Mouse (Mus musculus): ENCODE data around the gene Lrrc4b. TPM values are rescaled to one million over a fixed set of nuclear protein-coding genes. Genes with fewer than 3 reads are reported as not detected.

Lrrc4b gene
- polyA plus RNA-seq, 1 experiment: not detected

DNA sequence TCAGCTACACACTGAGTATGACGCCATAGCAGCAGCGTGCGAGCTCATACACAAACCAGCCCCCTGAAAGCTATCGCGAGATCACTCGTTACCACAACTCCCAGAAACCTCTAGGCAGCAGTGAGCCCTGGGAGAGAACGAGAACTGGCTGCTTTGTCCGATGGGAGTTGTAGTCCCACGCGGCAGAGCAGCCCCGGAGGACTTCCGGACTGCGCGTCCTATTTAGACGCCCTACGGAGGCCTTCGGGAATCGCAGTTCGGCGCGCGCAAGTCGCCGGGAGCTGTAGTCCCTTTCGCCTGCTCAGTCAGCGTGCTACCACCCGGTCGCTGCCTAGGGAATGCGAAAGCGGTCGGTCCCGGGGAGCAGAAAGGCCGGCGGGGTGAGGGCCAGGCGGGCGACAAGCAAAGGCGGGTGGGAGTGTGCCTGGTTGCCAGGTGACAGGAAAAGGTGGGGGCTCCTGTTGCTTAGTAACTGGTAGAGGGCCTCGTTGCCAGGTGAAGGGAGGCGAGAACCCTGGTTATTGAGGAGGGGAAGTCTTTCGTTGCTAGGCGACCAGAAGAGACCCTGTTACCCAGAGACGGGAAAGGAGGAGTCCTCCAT lies 39.1 kb downstream of the Lrrc4b start, which contains the start of gene Josd2:
Gene Josd2 (plus strand): TSS at position 170 of the 601 bp plus-strand sequence.
- no peak for TF ChIP-seq GATA1 (IDR thresholded peaks at IDR 0.05; ENCODE audit: low read length)

DNA sequence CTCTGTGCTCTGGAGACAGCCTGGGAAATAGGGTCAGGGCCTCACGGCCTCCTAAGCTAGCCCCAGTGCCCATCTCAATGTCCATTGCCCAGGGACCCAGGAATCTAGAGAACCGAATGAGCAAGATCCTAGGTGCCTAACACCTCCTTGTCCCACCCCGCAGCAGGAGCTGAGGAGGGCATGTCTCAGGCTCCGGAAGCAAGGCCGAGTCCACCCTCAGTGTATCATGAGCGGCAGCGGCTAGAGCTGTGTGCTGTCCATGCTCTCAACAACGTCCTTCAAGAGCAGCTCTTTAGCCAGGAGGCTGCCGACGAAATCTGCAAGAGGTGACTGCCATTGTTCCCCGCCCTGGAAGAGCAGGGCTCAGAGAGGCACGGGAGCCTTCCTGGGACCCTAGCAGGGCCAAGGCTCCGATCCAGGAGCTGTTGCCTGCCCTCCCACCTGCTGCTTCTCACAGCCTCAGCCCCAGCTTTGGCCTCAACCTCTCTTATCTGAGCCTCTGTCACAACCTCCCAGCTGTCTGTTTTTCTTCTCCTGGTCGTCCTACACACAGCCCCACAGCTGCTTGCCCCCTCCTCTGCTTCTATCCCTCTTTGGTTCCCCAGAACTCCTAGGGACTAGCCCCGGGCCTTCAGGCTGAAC lies 39.9 kb downstream of the Lrrc4b start:
- TF ChIP-seq GATA1 (IDR thresholded peaks at IDR 0.05; ENCODE audit: low read length): no peak

DNA sequence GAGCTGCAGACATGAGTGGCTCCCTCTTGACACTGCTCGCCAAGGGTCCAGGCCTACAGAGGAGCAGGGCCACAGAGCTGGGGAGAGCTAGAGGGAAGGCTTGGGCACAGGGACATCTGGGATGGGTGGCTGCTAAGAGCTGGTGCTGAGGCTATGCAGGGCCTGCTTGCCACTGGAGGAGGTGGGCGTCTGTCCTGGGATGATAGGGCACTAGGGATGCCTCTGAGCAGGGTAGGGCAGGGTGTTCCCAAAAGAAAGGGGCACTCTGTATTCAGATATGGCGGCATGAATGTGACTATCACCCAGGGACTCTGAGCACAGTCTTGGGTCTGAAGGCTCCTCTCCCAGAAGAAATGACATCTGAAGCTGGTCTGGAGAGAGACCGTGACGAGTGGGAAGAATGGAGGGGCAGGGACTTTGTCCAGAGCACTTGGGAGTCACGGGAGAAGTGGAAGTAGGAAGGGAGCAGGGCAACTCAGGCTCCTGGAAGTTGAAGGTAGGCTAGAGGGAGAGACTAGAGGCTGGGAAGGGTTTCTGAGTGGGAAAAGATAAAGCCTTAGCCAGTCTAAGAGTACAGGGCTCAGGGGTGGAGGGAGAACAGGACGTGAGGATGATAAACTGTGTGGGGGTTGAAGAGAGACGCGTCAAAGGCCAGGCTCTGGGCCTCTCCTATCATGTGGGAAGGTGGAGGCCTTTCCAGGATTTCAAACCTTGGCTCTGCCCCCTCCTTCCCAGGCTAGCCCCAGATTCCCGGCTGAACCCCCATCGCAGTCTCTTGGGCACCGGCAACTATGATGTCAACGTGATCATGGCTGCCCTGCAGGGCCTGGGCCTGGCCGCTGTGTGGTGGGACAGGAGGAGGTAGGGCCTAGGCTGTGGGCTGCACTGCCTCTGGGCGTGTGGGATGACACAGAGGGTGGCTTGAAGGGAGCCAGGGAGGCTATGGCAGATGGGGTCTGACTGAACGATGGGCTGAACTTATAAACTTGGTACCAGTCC lies 41.2 kb downstream of the Lrrc4b start:
- no peak for TF ChIP-seq GATA1 (IDR thresholded peaks at IDR 0.05; ENCODE audit: low read length)

DNA sequence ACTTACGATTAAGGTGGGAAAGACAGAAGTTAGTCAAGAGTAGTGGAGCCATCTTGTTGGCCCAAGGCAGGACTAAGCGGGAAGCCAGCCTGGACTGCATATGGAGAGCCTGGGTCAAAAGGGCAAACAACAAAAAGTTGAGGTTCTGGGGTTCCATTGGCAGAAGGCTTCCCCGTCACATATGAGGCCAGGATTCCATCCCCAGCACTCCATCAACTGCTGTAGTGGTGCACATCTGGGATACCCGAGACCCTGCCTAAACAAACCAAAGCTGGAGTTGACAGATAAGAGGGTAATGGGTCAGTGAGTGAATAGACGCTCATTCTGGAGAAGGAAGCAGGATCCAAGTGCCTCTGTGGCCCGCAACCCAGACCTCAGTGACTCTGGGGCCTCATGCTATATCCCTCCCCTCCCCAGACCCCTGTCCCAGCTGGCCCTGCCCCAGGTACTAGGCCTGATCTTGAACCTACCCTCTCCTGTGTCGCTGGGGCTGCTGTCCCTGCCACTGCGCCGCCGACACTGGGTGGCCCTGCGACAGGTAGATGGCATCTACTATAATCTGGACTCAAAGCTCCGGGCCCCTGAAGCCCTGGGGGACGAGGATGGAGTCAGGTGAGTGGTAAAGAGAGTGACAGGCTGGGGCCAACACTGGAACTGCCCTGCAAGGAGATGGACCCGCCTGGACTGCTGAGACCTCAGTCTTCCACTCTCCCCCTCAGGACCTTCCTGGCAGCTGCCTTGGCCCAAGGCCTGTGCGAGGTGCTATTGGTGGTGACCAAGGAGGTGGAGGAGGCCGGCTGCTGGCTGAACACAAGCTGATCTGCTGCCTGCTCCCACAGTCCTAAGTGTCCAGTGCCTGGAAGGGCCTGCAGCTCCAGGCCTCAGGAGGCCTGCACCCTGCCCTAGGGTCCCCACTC lies 42.1 kb downstream of the Lrrc4b start:
- TF ChIP-seq GATA1 (IDR thresholded peaks at IDR 0.05; ENCODE audit: low read length): no peak

DNA sequence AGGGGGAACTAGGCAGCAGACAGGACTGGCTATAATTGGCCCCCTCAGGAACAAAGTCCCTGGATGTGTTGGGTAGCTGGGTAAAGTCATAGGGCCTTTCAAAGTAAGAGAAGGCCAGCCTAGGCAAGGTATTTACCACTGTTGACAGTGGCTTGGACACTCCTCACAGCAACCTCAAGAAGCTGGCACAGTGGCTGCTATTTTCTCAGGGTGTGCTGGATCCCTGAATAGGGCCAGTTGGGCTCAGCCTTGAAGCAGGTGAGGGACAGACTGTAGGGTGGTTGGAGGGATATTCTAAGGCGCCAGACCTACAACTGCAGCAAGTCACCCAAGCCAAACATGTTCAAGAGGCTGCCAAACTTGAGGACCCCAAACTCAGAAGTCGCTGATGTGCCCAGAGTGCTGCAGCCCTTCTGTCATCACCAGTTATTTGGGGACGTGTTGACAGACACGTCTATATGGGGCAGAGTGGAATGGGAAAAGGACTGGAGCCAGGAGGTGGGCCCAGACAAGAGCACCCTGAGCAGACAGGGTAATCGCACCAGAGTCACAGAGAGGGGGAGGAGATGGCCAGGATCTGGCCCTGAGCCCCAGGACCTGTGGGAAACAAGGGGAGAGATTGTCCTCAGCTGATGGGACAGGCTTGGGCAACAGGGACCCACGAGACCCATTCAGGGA lies 43.2 kb downstream of the Lrrc4b start:
- TF ChIP-seq GATA1 (IDR thresholded peaks at IDR 0.05; ENCODE audit: low read length): no peak

DNA sequence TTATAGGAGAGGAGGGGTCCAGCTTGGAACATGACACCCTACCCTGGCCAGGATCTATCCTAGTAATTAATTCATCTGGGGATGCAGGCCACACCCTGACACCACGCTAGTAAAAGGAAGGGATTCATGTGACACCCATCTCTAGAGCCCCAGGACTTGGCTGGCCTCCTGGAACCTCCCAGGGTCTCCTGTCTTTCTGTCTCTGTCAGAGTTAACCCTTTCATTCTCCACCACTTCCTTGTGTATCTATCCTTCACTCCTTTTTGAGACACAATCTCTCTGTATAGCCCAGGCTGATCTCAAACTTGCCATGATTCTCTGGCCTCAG lies 43.7 kb downstream of the Lrrc4b start:
- no peak for TF ChIP-seq GATA1 (IDR thresholded peaks at IDR 0.05; ENCODE audit: low read length)

DNA sequence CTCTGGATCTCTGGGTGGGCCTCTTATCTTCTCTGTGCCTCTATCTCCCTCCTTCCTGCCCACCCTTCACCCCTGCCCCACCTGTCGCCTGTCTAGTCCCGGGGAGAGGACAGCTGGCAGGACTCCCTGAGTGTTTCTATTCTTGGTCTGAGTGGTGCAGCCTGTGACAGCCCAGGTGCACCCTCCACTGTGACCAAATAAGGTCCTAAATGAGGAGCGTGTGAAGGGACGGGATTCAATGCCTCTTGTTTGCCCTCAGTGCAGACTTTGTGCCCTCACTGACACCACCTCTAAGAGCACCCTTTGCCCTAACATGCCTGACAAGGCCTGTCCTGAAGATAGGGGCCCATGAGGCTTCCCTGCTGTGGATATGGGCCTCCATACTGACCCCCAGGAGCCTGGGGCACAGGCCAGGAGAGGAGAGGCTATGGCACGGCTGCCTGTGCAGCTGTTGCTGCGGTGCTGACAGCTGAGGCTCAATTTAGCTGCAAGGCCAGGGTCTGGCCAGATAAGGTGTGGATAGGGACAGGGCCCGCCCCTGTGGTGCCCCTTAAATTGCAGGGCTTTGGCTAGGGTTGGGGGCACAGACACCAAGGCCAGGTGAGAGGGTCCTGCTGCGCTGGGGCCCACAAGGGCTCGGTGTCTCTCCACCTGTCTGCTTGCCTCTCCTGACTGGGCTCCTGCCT lies 44.3 kb downstream of the Lrrc4b start:
- no peak for TF ChIP-seq GATA1 (IDR thresholded peaks at IDR 0.05; ENCODE audit: low read length)

DNA sequence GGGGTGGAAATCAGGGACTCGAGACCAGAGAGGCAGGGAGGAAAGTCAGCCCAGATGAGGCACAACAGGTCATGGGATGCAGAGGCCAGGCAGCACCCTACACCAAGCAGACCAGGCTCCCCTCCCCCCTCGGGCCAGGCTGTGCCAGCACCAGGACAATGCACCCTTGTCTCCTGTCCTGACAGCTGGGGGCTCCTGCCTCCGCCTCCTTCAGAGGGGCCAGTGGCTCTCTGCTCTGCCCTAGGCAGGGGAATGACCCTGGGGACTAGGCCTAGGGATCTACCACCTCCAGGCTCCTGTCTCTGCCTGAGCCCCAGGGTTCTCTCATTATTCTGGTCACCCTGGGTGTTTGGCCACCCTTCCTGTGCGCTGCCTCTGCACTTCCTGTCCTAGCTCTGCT lies 45.6 kb downstream of the Lrrc4b start:
- no peak for TF ChIP-seq GATA1 (IDR thresholded peaks at IDR 0.05; ENCODE audit: low read length)

DNA sequence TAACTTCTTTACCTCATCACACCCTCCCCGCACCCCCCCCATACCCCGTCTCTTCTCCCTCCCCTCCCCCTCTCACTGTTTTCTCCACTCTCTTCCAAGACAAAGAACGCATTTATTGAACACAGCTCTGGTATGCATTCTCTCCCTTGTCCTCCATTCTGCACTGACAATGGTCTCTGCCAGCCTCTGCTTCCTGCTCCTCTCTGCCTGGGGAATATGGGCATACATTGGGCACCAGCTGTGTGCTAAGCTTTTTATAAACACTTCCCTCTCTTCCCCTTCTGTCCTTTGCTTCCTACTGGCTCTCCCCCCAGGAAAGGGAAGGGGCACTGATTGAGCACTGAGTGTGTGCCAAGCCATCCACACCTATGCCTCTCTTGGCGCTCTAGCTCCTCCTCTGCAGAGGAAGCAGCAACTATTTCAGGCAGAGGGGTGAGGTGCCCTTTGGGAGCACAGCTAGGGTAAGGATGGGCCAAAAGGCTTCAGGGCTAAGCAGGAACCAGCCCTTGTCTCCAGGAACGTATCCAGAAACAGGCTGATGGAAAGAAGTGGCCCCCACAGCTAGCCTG lies 46.3 kb downstream of the Lrrc4b start:
- TF ChIP-seq GATA1 (IDR thresholded peaks at IDR 0.05; ENCODE audit: low read length): no peak

DNA sequence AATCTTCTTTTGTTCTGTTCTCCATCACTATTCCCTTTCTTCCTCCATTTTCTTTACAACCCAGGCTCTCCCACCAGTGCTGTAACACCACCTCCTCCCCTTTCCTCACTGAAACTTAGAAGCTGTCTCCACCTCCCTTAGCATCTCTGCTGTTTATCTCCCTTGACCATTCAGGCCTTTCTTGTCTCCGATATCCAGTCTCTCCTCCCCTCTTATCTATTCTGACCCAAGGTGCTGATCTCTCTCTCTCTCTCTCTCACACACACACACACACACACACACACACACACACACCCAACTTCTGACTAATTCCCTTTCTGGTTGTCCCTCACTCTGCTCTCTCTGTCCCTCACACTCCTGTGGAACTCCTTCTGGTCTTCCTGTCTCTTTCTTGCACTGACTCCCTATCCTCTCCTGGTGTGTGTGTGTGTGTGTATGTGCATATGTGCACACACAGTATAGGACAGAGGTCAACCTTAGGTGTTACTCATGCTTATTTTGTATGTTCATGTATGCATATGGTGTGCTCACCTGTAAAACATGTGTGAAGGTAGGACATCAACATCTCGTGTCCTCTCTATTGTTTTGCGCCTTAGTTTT lies 54.1 kb downstream of the Lrrc4b start:
- TF ChIP-seq GATA1 (IDR thresholded peaks at IDR 0.05; ENCODE audit: low read length): peak; percentile 64

DNA sequence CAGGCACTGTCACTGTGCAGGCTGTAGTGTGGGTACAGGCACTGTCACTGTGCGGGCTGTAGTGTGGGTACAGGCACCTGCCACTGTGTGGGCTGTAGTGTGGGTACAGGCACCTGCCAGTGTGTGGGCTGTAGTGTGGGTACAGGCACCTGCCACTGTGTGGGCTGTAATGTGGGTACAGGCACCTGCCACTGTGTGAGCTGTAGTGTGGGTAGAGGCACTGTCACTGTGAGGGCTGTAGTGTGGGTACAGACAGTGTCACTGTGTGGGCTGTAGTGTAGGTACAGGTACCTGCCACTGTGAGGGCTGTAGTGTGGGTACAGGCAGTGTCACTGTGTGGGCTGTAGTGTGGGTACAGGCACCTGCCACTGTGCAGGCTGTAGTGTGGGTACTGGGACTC lies 55.3 kb downstream of the Lrrc4b start:
- TF ChIP-seq GATA1 (IDR thresholded peaks at IDR 0.05; ENCODE audit: low read length): no peak

DNA sequence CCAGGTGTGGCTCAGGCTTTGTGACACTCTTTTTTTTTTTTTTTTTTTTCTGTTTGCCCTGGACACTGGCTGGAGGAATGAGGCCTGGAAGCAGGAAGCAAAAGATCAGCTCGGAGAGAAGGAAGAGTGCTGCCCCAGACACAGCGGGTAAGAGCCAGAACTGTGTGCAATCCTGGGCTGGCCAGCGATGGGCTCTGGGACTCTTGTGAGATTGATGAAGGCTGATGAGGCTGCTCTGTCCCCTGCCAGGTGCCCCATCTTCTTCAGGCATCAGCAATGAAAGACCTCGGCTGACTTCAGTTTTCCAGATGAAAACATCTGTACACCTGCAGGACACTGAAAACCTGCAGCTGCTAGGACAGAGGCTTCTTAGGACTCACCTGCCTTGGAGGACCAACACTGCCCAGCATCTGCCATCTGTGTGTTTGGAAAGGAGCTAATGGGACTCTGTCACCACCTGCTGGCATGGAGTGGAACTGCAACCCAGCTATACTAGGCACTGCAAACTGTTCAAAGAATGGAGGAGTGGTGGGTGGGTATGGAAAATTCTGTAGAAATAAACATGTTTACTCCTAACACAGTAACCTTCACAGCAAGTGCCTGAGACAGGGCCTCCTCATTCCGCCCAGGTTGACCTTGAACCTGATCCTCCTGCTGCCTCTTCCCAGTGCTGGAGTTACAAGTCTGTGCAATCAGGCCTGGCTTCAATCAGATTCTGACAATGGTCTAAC lies 56.2 kb downstream of the Lrrc4b start:
- no peak for TF ChIP-seq GATA1 (IDR thresholded peaks at IDR 0.05; ENCODE audit: low read length)
